Mouse (Mus musculus) lung, postnatal 0 days (tissue): ENCODE data around the gene Nup85.

Experiments used
- CTCF ChIP-seq: IDR thresholded peaks from 2 replicates; pipeline ENCODE4 v1.5.1; 2016; ENCODE audit warnings: antibody characterized with exemption, mild to moderate bottlenecking
- EP300 ChIP-seq: IDR thresholded peaks from 2 replicates; pipeline ENCODE4 v1.6.1; 2016; ENCODE audit warnings: antibody characterized with exemption, mild to moderate bottlenecking, control low read depth

- TF ChIP-seq CTCF (no peak), EP300 (no peak)
These were observed 64.3 kb downstream of the Nup85 start for GRCm38 (mm10) chr11:115628465-115629101.
